Mouse (Mus musculus): ENCODE measurements at regions not wholly inside any gene's neighbourhood (a gene's known extent, or its start where the extent isn't known, plus 50 kb on each side); places are given as distances from the start of the nearest gene placed in this dataset.

- DNase-seq = no peak
These were observed 63.8 kb upstream of the Dscam start for GRCm38 (mm10) chr16:97234321-97234720.

- DNase-seq = no peak
These were observed 69.1 kb upstream of the Dscam start for GRCm38 (mm10) chr16:97239626-97240025.

- DNase-seq = no peak
These were observed 69.5 kb upstream of the Dscam start for GRCm38 (mm10) chr16:97240085-97240484.

- DNase-seq = no peak
These were observed 70.4 kb upstream of the Dscam start for GRCm38 (mm10) chr16:97240859-97241360.

GRCm38 (mm10) chr16:97241639-97242038 lies 71.1 kb upstream of the Dscam start:
- no peak for DNase-seq

GRCm38 (mm10) chr16:97250488-97250887 lies 79.9 kb upstream of the Dscam start:
- DNase-seq = no peak

- DNase-seq = no peak
These were observed 82.0 kb upstream of the Dscam start for GRCm38 (mm10) chr16:97252551-97252950.

GRCm38 (mm10) chr16:97252997-97253635 lies 82.6 kb upstream of the Dscam start:
- DNase-seq = no peak

- DNase-seq = no peak
These were observed 88.3 kb upstream of the Dscam start for GRCm38 (mm10) chr16:97258821-97259220.

GRCm38 (mm10) chr16:97263451-97263850 lies 92.9 kb upstream of the Dscam start:
- DNase-seq = no peak

GRCm38 (mm10) chr16:97270417-97271133 lies 86.0 kb upstream of the Bace2 start:
- DNase-seq = no peak

GRCm38 (mm10) chr16:97271264-97271663 lies 85.3 kb upstream of the Bace2 start:
- no peak for DNase-seq

GRCm38 (mm10) chr16:97272035-97272631 lies 84.4 kb upstream of the Bace2 start:
- peak; percentile 34 for DNase-seq

GRCm38 (mm10) chr16:97278913-97279312 lies 77.6 kb upstream of the Bace2 start:
- DNase-seq = no peak

- no peak for DNase-seq
These were observed 74.9 kb upstream of the Bace2 start for GRCm38 (mm10) chr16:97281615-97282110.

GRCm38 (mm10) chr16:97282943-97283342 lies 73.6 kb upstream of the Bace2 start:
- DNase-seq = no peak

- DNase-seq = no peak
These were observed 70.6 kb upstream of the Bace2 start for GRCm38 (mm10) chr16:97285886-97286447.

GRCm38 (mm10) chr16:97286717-97287116 lies 69.8 kb upstream of the Bace2 start:
- DNase-seq = no peak

GRCm38 (mm10) chr16:97288634-97289033 lies 67.9 kb upstream of the Bace2 start:
- DNase-seq = no peak

GRCm38 (mm10) chr16:97292484-97293048 lies 64.0 kb upstream of the Bace2 start:
- DNase-seq = no peak

- peak; percentile 39 for DNase-seq
These were observed 63.3 kb upstream of the Bace2 start for GRCm38 (mm10) chr16:97293273-97293672.

GRCm38 (mm10) chr16:97297140-97297539 lies 59.4 kb upstream of the Bace2 start:
- DNase-seq = no peak

- no peak for DNase-seq
These were observed 52.3 kb upstream of the Bace2 start for GRCm38 (mm10) chr16:97304156-97304735.

Measured in cerebellum, adult 9-11 months (tissue).